Mouse (Mus musculus) spleen, adult 12 weeks (tissue): ENCODE measurements around the gene Prkab1.

Source experiments
- DNase-seq: peaks from one replicate; pipeline ENCODE4 v3.0.0; 2022; ENCODE audit warnings: low spot score

Gene Prkab1

GRCm38 (mm10) chr5:116024327-116024739 is at the start of gene Prkab1:
Prkab1 (minus strand) TSS chr5:116024508.
- DNase-seq: peak; percentile 87

GRCm38 (mm10) chr5:116069618-116070017 is 45.3 kb upstream of the Prkab1 start:
- DNase-seq: no peak

- DNase-seq: no peak
These were observed 28.5 kb upstream of the Prkab1 start for GRCm38 (mm10) chr5:116052826-116053225.

- no peak for DNase-seq
These were observed 27.9 kb upstream of the Prkab1 start for GRCm38 (mm10) chr5:116052171-116052570.

GRCm38 (mm10) chr5:116049821-116050220 is 25.5 kb upstream of the Prkab1 start:
- DNase-seq: no peak

GRCm38 (mm10) chr5:116048321-116048720 is 24.0 kb upstream of the Prkab1 start:
- no peak for DNase-seq

GRCm38 (mm10) chr5:116046246-116046645 is 21.9 kb upstream of the Prkab1 start:
- no peak for DNase-seq

GRCm38 (mm10) chr5:116045581-116045980 is 21.3 kb upstream of the Prkab1 start:
- no peak for DNase-seq

GRCm38 (mm10) chr5:116042241-116042640 is 17.9 kb upstream of the Prkab1 start:
- DNase-seq: no peak

GRCm38 (mm10) chr5:116039706-116040105 is 15.4 kb upstream of the Prkab1 start:
- DNase-seq: no peak

GRCm38 (mm10) chr5:116037731-116038130 is 13.4 kb upstream of the Prkab1 start:
- no peak for DNase-seq

- no peak for DNase-seq
These were observed 12.2 kb upstream of the Prkab1 start for GRCm38 (mm10) chr5:116036465-116036864.

- DNase-seq: peak; percentile 55
These were observed 6.9 kb upstream of the Prkab1 start for GRCm38 (mm10) chr5:116031190-116031577.

- DNase-seq: no peak
These were observed 6.4 kb upstream of the Prkab1 start for GRCm38 (mm10) chr5:116030566-116031189.

GRCm38 (mm10) chr5:116029071-116029470 is 4.8 kb upstream of the Prkab1 start:
- no peak for DNase-seq

GRCm38 (mm10) chr5:116026561-116026960 is 2.3 kb upstream of the Prkab1 start:
- DNase-seq: peak; percentile 70

GRCm38 (mm10) chr5:116026107-116026506 is 1.8 kb upstream of the Prkab1 start:
- no peak for DNase-seq

- DNase-seq: no peak
These were observed 455 bp downstream of the Prkab1 start for GRCm38 (mm10) chr5:116023821-116024284.

GRCm38 (mm10) chr5:116023251-116023661 is 1.1 kb downstream of the Prkab1 start:
- DNase-seq: no peak

GRCm38 (mm10) chr5:116022658-116023200 is 1.6 kb downstream of the Prkab1 start:
- no peak for DNase-seq

- no peak for DNase-seq
These were observed 2.2 kb downstream of the Prkab1 start for GRCm38 (mm10) chr5:116022131-116022530.

GRCm38 (mm10) chr5:116021552-116021951 is 2.8 kb downstream of the Prkab1 start:
- no peak for DNase-seq

GRCm38 (mm10) chr5:116019371-116019770 is 4.9 kb downstream of the Prkab1 start:
- DNase-seq: no peak

- no peak for DNase-seq
These were observed 5.5 kb downstream of the Prkab1 start for GRCm38 (mm10) chr5:116018784-116019183.
